Mouse (Mus musculus): Measurements from ENCODE around the gene Mylk. TPM values are rescaled to one million over a fixed set of nuclear protein-coding genes. Genes with fewer than 3 reads are reported as not detected.
"Not testable (repeated sequence)": the region's sequence is repeated elsewhere in the genome, so short reads cannot be mapped to it uniquely, and the experiment has no call there.

Gene Mylk
- polyA plus RNA-seq, 1 experiment = 90.1 TPM

DNA sequence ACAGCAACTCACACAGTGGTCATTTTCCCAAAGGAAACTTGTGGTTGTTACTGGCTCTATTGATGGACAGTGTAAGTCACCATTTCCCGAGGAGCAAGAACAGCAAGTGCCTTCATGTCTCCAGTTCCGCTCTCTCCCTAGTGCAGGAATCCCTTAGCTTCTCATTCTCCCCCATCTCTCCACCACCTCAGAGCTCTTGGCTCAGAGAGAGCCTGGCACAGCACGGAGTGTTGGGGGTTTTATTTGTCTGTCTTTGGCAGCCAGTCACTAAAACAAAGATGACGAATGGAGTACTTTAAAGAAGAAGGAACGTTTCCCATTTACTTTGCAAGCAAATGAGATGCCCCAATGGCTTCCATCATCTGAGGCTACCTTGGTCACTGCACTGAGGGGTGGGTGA lies 56.2 kb downstream of the Mylk start:
- H3K27me3 ChIP-seq (replicated peaks) = no peaks in the 10 kb centered on the region
- no peaks in the 10 kb centered on the region for H3K9me3 ChIP-seq
- TF ChIP-seq FLI1 (IDR thresholded peaks at IDR 0.05; ENCODE audit: low read length) = no peak
- no peak for TF ChIP-seq GATA1 (IDR thresholded peaks at IDR 0.05; ENCODE audit: borderline replicate concordance, low read length)
- H3K4me3 ChIP-seq (replicated peaks) = no peak overlapping the region
- peaks cover 97% of the 10 kb centered on the region for H3K4me1 ChIP-seq
- peaks cover 75% of the 10 kb centered on the region for H3K36me3 ChIP-seq (replicated peaks; ENCODE audit: low read length)

GRCm38 (mm10) chr16:34804286-34805010 lies 59.4 kb downstream of the Mylk start:
- Histone ChIP-seq H3K4me3 (replicated peaks) (no peak overlapping the region), H3K27me3 (replicated peaks) (no peaks in the 10 kb centered on the region), H3K9me3 (no peaks in the 10 kb centered on the region), H3K36me3 (replicated peaks; ENCODE audit: low read length) (peaks cover 75% of the 10 kb centered on the region), H3K4me1 (peaks cover 100% of the 10 kb centered on the region)
- TF ChIP-seq GATA1 (IDR thresholded peaks at IDR 0.05; ENCODE audit: borderline replicate concordance, low read length) (no peak), FLI1 (IDR thresholded peaks at IDR 0.05; ENCODE audit: low read length) (no peak)

GRCm38 (mm10) chr16:34806883-34807767 lies 62.1 kb downstream of the Mylk start:
- peaks cover 4% of the 10 kb centered on the region for H3K9me3 ChIP-seq
- TF ChIP-seq FLI1 (IDR thresholded peaks at IDR 0.05; ENCODE audit: low read length) (no peak), GATA1 (IDR thresholded peaks at IDR 0.05; ENCODE audit: borderline replicate concordance, low read length) (no peak)
- no peak overlapping the region for H3K4me3 ChIP-seq (replicated peaks)
- no peaks in the 10 kb centered on the region for H3K27me3 ChIP-seq (replicated peaks)
- H3K4me1 ChIP-seq = peaks cover 91% of the 10 kb centered on the region
- H3K36me3 ChIP-seq (replicated peaks; ENCODE audit: low read length) = peaks cover 76% of the 10 kb centered on the region

GRCm38 (mm10) chr16:34807768-34808275 lies 62.8 kb downstream of the Mylk start:
- Histone ChIP-seq H3K9me3 (peaks cover 4% of the 10 kb centered on the region), H3K36me3 (replicated peaks; ENCODE audit: low read length) (peaks cover 73% of the 10 kb centered on the region), H3K4me1 (peaks cover 88% of the 10 kb centered on the region), H3K27me3 (replicated peaks) (no peaks in the 10 kb centered on the region), H3K4me3 (replicated peaks) (no peak overlapping the region)
- no peak for TF ChIP-seq GATA1 (IDR thresholded peaks at IDR 0.05; ENCODE audit: borderline replicate concordance, low read length)
- no peak for TF ChIP-seq FLI1 (IDR thresholded peaks at IDR 0.05; ENCODE audit: low read length)

DNA sequence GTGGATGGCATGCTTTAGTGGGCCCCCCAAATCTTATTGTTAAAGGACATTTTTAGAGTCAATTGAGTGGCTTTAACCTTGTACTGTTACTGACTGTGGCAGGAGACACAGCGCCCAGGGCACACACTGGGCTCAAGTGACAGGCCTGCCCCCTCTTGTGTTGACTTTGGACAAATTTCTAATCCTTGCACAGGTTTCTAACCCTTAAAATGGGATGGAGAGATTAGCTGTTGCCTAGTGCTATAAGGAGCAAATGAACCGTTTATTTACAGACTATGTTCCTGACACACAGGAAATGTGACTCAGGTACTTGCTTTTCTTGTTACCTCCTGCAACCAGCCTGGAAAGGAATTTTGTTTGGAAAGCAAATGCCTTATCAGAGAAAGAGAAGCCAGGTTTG lies 67.2 kb downstream of the Mylk start:
- no peak for TF ChIP-seq FLI1 (IDR thresholded peaks at IDR 0.05; ENCODE audit: low read length)
- no peak for TF ChIP-seq GATA1 (IDR thresholded peaks at IDR 0.05; ENCODE audit: borderline replicate concordance, low read length)
- no peaks in the 10 kb centered on the region for H3K27me3 ChIP-seq (replicated peaks)

GRCm38 (mm10) chr16:34813161-34813560 lies 68.2 kb downstream of the Mylk start:
- not testable (repeated sequence) for H3K27me3 ChIP-seq (replicated peaks); H3K4me3 ChIP-seq (replicated peaks); H3K9me3 ChIP-seq
- Histone ChIP-seq H3K4me1 (peaks cover 67% of the 10 kb centered on the region), H3K36me3 (replicated peaks; ENCODE audit: low read length) (peaks cover 82% of the 10 kb centered on the region)

More for the DNA sequence above, 67.2 kb downstream of the Mylk start:
- Histone ChIP-seq H3K4me3 (replicated peaks) (no peak overlapping the region), H3K9me3 (peaks cover 4% of the 10 kb centered on the region), H3K36me3 (replicated peaks; ENCODE audit: low read length) (peaks cover 81% of the 10 kb centered on the region), H3K4me1 (peaks cover 68% of the 10 kb centered on the region)

GRCm38 (mm10) chr16:34813570-34813969 lies 68.6 kb downstream of the Mylk start:
- TF ChIP-seq GATA1 (IDR thresholded peaks at IDR 0.05; ENCODE audit: borderline replicate concordance, low read length) (no peak), FLI1 (IDR thresholded peaks at IDR 0.05; ENCODE audit: low read length) (no peak)
- Histone ChIP-seq H3K9me3 (peaks cover 4% of the 10 kb centered on the region), H3K27me3 (replicated peaks) (peaks cover 1% of the 10 kb centered on the region), H3K36me3 (replicated peaks; ENCODE audit: low read length) (peaks cover 82% of the 10 kb centered on the region), H3K4me1 (peaks cover 67% of the 10 kb centered on the region), H3K4me3 (replicated peaks) (no peak overlapping the region)

DNA sequence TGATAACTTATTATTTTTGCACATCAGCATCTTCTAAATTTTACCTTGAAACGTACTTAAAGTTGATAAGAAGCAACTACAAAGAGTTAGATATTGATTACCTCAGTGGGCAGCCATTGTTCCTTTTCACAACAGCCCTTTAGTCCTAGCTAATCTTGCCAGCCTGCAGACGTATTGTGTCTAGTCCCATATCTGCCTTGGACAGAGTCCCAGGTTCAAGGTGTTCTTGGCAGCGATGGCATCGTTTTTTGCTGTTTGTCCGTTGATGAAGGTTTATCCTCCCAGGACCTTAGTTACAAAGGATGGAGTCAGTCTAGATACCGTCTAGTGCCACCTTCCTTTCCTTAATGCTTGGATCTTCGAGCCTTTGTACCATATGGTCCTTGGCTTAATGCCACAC lies 69.6 kb downstream of the Mylk start:
- TF ChIP-seq GATA1 (IDR thresholded peaks at IDR 0.05; ENCODE audit: borderline replicate concordance, low read length) = no peak
- TF ChIP-seq FLI1 (IDR thresholded peaks at IDR 0.05; ENCODE audit: low read length) = no peak
- peaks cover 1% of the 10 kb centered on the region for H3K27me3 ChIP-seq (replicated peaks)

DNA sequence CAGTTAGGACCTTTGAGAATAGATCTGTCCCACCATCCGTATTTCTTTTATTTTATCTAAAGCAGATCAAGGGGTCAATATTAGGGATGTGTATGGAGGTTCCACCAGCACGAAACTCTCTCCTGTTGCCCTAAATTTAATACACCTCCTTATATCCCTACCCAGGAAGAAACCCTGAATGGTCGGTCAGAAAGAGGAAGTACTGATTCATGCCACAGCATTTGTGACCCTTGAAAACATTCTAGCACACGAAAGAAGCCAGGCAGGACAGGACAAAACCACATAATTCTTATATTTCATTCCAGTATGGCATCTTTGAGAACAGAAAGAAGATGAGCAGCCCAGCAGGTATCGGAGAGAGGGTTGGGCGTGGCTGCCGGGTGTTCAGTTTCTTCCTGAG lies 71.5 kb downstream of the Mylk start:
- Histone ChIP-seq H3K4me3 (replicated peaks) (no peak overlapping the region), H3K4me1 (peaks cover 53% of the 10 kb centered on the region), H3K27me3 (replicated peaks) (peaks cover 1% of the 10 kb centered on the region), H3K9me3 (no peaks in the 10 kb centered on the region), H3K36me3 (replicated peaks; ENCODE audit: low read length) (peaks cover 84% of the 10 kb centered on the region)
- TF ChIP-seq FLI1 (IDR thresholded peaks at IDR 0.05; ENCODE audit: low read length) (no peak), GATA1 (IDR thresholded peaks at IDR 0.05; ENCODE audit: borderline replicate concordance, low read length) (no peak)

More for the DNA sequence above, 69.6 kb downstream of the Mylk start:
- Histone ChIP-seq H3K9me3 (peaks cover 4% of the 10 kb centered on the region), H3K36me3 (replicated peaks; ENCODE audit: low read length) (peaks cover 82% of the 10 kb centered on the region), H3K4me3 (replicated peaks) (no peak overlapping the region), H3K4me1 (peaks cover 57% of the 10 kb centered on the region)

All from megakaryocyte, embryonic 14.5 days (primary cell).